Mouse (Mus musculus) megakaryocyte, adult 5-6 weeks (primary cell): Measurements from ENCODE around the gene Mpl. TPM values are rescaled to one million over a fixed set of nuclear protein-coding genes. Genes with fewer than 3 reads are reported as not detected.

Experiments used
- ATAC-seq: 2 replicates; pipeline ENCODE4 v1.8.0; 2016; ENCODE audit warnings: mild to moderate bottlenecking, inconsistent platforms; ENCODE audit not compliant: poor library complexity, severe bottlenecking
- total RNA-seq, 2 experiments: library from RNA; stranded (forward) in 1 of 2; stranded (reverse) in 1 of 2; fragments of 153-499, 151-499 nt in 1 of 2; fragments of 221-1000, 200-1000 nt in 1 of 2; gene quantifications; 2 replicates each; pipeline versions ENCODE4 v1.2.3 to v1.2.4; 2015 to 2017

Gene Mpl
- total RNA-seq, 2 experiments from 2014 or later: 0.36 TPM; not detected in 1

DNA sequence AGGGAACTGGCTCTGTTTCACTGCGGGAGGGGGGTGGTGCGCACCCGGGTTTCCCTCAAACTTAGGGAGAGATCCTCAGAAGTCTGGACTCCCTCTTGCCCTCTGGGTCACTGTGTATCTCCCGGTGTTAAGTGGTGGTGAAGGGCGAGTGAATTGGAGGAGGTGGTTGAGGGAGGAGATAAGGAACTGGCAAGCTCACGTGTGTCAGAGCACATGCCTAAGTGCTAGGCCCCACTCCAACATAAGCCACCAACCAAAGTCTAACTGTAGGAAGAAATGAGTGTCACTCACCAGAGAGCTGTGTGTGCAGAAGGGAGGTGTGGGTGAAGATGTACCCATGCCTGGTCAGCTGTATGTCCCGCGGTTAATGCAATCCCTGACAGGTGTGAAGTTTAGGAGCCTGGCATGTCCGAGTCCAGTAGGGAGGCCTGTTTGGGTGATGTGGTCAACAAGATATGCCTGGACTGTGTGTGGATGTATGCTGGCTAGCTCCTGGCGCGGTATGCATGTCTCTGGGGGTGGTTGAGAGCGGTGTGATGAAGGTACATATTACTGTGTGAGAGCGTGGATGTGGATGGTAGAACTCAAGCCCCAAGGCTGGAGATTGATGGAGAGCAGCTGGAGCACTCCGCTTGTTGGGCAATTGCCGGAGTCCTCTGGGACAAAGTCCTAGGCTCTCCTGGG lies 28.6 kb downstream of the Mpl start:
- ATAC-seq: peak; percentile 13

DNA sequence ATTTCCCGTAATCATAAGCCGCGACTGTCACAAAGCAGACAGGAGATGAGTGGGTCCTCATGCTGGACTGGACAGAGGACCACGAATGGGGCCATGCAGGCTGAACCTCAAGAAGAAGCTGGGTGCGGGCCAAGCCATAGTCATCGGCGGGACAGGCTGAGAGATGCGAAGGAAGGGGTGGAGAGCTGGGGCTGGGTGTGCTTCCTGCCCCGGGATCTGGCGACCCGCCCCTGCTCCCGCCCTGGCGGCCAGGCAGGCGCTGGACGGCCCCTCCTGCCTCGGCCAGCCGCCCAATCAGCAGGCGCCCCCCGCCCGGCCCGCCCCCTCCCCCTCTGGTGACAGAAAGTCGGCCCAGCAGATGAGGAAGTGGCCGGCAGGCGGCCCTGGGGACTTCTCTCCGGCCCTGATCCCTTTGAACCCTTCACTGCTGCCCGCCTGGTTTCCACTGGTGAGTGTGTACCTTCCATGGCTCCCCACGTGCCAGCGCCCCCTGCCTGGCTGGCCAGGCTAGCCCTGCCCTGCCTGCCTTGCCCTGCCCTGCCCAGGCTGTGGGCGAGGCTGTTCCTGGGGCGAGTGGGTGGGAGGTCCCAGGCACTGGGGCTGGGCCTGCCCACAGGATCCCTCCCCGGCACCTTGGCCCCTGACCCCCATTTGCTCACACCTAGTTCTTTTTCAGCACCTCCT lies 29.4 kb downstream of the Mpl start, which contains the start of gene Elovl1:
Gene Elovl1 (plus strand): TSS at position 326 of the 684 bp plus-strand sequence.
- peak; percentile 89 for ATAC-seq

DNA sequence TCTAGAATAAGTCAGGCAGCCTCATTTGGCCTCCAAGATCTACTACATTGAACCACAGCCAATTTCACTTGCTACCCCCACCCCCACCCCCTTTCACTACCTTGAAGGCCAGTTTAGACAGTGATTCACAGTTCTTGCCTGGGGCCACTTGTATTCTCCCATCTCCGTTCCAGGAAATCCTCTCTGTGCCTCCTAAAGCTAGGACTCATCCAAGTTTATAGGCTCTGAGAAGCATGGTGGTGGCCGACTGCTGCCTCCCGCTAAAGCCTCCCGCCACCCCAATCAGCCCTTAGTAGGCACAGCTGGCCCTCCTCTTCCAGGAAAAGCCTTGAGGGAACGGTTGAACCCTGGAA lies 29.9 kb downstream of the Mpl start:
- peak; percentile 17 for ATAC-seq

DNA sequence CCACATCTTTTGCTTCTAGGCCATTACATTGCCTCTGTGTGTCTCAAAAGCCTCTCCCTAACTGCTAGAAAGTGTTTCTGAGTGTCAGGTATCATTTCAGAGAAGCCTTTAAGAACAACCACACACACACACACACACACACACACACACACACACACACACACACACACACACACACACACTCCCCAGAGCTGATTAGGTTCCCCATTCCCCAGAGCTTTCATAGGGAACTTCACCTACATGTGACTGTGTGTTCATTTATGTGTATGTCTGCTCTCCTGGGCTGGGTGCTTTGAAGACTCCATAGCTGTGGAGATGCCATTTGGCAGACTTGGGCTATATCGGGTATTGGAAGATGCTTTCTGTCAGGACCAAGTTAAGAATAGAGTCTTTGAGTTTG lies 31.9 kb downstream of the Mpl start:
- ATAC-seq: peak; percentile 31

DNA sequence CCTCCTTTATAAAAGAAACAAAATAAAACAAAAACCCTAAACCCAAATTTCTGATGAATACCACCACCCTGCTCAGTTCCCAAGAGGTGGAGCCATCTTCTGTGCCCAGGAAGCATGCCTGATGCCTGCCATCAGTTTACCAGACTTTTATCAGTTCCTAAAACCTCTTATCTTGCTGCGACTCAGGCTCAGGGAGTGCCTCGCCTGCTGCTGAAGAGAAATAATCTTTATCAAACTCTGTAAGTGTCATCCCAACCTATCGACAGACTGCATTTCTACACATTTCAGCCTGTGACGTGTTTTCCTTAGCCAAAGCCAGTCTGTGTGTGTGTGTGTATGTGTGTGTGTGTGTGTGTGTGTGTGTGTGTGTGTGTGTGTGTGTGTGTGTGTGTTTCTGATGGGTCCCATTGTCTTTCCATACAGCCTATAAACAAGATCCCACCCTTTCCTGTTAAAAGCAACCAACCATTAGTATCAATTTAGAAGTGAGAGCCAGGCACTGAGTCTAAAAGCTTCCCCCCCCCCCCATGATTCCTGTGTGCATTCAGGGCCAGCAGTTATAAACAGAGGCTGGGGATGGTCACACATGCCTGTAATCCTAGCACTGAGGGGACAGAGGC lies 32.7 kb downstream of the Mpl start:
- no peak for ATAC-seq

DNA sequence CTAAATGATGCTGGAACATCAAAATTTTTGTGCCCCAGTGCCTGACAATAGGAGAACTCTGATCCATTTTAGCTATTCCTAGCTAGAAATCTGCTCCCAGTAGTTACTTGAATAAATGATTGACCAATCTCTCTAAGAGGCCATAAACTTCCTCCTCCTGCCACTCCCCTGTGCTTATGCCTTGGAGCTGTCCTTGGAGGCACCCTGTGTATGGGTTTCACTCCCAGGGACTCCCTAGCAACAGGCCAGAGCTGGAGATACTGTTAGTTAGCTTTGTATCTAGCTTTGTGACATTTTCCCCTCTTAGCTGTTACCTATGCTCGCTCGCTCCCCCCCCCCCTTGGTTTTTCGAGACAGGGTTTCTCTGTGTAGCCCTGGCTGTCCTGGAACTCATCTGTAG lies 35.9 kb downstream of the Mpl start:
- ATAC-seq: no peak

DNA sequence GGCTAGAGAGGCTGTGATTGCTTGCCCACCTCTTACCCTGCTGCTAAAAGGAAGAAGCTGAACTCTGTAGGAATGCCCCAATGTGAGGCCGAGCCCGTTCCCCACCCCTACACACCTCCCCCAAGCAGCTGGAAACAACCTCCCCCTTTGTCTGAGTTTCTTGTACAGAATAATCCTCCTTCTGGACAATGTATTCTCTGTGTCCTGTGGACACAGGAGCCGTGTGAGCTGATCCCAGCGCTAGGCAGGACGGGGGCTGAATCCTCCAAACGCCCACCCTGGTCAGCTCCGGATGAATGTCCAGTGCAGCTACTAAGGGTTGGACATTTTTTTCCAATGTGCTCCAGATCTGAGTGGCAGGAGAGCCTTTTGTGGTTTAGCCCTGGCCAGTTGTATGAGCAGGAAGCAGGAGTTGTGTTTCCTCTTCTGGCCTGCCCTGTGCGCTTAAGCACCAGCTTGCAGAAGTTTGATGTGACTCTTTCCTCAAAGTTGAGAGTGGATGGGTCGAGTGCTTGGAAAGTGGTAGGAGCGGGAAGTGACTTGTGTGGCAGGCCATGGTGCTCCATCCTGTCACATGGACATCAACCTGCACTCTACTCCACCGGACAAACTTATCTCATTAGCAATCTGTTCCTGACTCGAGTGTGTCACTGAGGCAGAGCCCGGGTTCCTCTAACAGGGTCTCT lies 40.1 kb downstream of the Mpl start:
- ATAC-seq: no peak

DNA sequence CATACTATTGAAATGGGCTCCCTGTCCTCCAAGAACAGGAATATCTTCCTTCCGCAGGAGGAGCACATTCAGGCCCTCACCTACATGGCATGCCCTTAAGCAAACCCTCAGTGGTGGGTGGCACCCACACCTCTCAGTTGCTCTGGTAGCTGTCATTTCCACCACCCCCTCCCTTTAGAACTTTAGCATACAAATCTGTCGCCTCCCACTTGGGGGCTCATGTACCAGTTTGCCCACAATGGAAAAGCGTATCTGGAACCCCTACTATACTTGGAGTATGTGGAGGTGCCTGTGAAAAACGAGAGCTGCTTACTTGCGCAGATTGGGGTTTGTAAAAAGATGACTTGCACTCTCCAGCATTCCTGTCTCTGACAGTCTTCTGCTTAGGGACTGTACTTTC lies 41.0 kb downstream of the Mpl start:
- no peak for ATAC-seq

DNA sequence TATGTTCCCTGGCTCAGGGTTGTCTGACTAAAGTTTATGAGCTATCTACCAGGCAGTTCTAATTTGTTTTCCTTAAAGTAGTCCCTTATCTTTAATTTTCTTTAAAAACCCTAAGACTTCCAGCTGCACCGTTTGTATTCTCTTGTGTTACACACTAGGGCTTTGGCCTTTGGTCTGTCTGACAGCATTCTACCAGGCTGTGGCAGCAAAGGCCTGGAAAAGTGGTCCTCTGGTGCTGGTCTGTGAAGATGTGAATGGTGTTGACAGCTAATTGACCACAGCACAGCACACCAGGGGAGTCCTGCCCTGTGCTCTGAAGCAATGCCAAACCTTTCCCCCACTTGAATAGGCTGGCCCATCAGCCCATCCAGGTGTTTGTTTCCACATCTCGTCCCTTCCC lies 41.5 kb downstream of the Mpl start:
- no peak for ATAC-seq

DNA sequence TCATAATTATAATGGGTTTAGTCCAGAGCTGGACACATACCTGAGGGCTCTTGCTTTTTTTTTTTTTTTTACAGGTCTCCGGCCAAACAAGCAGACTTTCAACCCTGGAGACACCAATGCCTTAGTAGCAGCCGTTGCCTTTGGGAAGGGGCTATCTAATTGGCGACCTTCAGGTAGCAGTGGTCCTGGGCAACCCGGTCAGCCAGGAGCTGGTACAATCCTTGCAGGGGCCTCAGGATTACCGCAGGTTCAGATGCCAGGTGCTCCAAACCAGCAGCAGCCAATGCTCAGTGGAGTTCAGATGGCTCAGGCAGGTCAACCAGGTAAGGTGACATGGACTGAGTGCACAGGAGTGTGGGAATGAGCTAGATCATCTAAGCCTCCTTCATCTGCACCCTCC lies 43.8 kb downstream of the Mpl start:
- ATAC-seq: no peak

DNA sequence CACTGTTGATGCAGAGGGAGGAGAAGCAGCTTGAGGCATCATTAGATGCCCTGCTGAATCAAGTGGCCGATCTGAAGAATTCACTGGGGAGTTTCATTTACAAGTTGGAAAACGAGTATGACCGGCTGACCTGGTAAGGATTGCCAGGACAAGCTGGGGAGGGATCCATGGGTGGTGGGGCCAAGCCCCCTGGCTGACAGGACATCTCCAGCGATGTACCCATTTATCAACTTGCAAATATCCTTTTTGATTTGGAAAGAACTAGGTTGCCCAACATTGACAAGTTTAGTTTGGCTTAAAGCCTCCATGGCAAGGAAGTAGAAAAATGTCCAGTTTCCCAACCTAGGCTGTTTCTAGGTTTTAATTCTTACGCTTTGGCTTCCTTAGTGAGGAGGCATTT lies 46.4 kb downstream of the Mpl start:
- ATAC-seq: no peak

DNA sequence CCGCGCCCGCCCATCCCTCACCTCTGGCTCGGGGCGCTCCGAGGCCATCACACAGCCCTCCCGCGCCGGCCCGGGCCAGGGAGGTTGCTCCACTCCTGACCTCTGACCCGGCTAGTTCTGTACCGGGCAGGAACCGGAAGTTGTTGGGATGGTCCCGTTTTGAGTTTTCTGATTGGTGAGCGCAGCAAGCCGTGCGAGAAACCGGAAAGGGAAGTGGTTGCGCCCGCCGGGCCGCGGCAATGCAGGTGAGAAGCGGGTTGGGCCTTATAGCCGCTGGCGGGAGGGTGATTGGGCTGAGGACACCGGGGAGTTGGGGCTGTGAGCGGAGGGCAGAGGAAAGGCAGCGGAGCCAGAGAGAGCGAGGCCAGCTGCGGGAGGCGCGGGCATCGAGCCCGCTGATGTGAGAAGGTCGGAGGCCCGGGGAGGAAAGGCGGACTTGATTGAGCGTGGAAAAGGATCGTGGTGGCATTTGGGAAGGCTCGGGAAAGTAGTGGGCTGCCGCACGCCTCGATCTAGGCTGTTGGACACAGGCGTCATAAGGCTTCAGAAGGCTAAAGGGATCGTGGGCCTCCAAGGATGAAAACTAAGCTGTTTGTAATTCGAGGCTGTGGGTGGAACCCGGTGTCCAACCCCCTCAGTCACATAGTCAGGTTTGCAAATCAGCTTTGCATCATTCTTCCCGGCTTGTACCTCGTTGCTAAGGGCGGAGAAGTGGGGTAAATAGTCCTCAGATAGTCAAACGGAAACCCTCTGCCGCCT lies 48.0 kb downstream of the Mpl start, which contains the start of the genes Szt2 and Med8:
Gene Szt2 (minus strand): TSS at position 132 of the 759 bp plus-strand sequence.
Gene Med8 (plus strand): TSS at position 196 of the 759 bp plus-strand sequence.
- ATAC-seq: peak; percentile 97

DNA sequence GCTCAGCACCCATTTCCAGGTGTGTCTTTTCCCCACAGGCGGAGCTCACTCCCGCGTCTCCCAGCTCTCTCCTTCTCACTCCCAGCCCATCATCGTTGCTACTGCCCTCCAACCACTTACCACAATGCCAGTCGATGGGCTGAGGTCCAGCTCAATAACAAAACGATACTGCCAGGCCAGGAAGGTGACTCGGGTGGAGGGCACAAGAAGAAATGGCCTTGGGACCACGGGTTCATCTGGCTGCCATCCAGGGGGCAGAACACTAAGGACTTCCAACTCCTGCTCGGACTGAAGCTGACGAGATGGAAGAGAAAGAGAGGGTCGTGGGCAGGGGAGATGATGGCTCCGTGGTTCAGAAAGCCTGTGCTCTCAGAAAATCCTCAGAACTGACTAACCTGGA lies 54.6 kb downstream of the Mpl start:
- ATAC-seq: no peak

DNA sequence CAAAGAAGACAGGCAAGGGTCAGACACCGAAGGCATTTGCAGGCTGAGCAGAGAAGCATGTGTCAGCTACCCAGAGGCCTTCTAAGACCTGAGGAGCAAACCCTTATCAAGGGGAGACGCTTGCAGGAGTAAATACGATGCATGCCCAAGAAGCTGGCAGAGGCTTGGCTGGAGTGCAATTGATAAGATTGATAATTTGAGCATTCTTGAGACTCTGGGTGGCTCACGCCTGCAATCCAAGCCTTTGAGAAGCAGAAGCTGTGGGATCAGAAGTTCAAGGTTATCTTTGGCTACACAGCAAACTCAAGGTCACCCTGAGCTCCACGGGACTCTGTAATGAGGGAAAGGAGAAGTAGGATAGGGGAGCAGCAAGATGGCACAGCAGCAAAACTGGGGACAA lies 55.4 kb downstream of the Mpl start:
- no peak for ATAC-seq

DNA sequence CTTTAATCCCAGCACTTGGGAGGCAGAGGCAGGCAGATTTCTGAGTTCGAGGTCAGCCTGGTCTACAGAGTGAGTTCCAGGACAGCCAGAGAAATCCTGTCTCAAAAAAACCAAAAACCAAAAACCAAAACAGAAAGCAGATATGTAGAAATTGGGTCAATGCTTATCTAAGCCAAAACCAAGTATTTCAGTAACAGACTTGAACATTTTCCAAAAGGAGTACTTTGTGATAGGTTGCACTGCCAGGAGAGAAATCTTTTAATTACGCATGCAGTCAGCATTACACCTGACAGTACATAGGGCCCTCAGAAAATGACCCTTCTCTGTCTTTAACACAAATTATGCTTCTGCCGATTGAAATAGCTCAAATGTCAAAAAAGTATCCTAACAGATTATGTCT lies 55.9 kb downstream of the Mpl start:
- ATAC-seq: no peak

DNA sequence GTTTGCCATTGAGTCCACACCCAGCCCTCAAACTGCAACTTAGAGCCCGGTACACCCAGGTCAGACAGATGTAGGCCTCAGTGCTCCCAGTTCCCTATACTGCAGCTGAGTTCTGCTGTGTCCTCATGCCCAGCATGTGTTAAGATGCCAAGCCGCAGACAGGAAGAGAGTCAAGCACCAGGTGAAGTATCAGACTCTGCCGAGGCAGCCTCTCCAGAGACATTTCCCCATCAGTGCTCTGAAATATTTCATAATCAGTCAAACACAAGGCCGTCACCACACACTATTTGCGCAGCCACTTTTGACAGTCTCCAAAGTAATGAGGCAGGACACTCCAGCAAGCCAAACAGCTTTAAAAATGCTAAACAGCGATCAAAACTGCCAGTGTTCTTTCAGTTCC lies 58.9 kb downstream of the Mpl start:
- peak; percentile 96 for ATAC-seq

DNA sequence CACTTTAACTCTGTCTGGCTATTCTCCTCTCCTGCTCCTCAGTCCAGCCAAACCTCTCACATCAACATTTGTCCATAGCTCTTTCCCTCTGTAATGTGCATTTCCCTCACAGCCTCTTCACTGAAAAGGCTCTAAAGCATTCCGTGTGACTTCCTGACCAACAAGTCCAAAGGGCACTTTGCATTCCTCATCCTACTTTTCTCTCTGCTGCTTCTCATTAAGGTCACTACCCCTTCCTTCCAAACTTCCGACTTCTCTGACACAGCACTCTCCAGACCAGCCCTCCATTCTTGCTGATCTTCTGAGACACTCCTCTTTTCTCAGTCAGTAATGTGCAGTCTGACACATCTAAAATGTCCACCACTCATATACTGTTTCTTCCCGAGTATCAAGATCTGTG lies 60.9 kb downstream of the Mpl start:
- no peak for ATAC-seq

DNA sequence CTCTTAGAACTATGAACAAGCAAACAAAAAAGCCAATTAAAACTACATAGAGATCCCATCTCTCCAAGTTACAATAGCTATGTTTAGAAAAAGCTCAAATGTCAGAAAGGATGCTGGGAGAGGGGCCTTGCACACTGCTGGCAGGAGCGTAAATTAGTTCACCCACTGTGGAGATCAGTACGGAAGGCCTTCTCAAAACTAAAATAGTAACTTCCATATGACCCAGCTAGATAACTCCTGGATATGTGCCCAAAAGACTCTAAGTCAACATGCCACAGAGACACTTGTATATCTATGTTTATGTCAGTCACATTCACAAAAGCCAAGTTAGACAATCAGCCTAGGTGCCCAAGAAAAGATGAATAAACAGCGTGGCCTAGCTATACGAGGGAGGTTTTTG lies 62.0 kb downstream of the Mpl start:
- no peak for ATAC-seq

DNA sequence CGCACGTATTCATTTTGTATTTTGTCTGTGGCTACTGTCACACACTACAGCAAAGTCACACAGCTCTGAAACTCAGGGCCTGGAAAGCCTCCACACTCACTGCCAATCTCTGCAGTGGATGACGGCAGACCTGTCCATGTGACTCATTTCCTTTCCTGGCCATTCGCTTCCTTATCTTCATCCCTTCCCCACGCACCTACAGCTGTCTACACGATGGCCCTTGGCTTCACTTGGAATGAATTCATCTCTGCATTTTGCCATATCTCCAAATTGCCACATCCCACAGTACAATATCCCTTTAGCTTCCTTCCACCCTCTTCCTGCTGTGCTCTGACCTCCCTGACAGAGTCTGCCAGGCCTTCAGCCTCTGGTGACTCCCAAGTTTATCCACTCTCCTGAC lies 62.8 kb downstream of the Mpl start:
- ATAC-seq: no peak
